Mouse (Mus musculus) ES-Bruce4 (cell line): ENCODE data around the gene Hexim1.

ENCODE experiments used
- CTCF ChIP-seq: IDR thresholded peaks from one replicate; pipeline ENCODE4 v1.8.1; 2011; ENCODE audit warnings: low read depth, low read length
- POLR2A ChIP-seq: IDR thresholded peaks from one replicate; pipeline ENCODE4 v1.8.1; 2011; ENCODE audit warnings: low read length; ENCODE audit not compliant: insufficient read depth

DNA sequence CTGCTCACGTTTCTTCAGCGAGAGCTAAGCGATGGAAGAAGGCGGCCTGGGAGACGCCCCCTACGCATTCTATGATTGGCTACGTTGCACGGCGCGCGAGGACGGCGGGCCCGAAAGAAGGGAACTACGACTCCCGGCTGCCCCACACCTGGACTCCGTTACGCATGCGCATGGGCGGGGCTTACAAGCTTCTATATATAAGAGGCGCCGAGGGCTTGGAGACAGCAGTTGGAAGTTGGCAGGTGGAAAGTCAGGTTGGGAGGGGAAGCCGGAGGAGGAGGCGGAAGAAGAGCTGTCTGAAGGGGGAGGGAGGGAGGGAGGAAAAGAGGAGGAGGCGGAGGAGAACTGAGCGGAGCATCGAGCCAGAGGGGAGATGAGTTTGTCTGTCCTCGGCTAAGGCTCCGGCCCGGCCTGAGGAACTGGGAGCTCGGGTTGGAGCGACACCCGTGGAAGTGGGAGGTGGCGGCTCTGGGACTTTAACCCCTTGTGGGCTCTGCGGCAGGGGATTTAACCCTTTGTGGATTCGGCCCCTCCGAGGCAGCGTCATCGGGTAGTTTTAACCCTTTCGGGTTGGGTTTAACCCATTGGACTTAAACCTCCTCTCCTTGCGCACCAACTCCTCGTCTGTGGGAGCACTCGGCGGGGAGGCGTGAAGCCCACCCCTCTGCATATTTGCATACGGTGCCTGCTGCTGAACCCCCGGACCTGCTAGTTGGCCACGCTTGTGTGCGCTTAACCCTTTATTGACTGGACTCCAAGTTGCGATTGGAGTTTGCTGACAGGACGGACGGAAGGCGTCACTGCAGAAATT is at the start of gene Hexim1:
- TF ChIP-seq CTCF (no peak), POLR2A (peak; percentile 99)
